In the genomic region with DNA sequence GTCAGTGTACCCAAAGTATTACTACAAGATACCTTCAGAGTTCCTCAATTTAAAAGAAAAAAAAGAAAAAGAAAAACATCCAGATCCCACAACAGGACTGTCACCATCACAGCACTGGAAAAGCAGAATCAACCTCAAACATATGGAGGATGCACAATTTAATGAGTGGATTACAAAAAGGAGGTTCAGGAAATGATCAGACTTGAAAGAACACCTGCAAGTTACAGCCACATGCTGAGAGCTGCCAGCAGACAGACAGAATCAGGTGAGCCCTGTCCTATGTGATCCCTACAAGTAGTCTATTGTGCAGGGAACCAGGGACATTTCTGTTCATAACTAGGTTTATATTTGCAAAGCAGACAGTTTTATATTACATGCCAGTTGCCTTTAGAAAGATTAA, we compare ENCODE assay signal across 10 mouse cellular contexts. TPM values are rescaled to one million over a fixed set of nuclear protein-coding genes. Genes with fewer than 3 reads are reported as not detected.
DNase-seq lines count a peak whose midpoint lies in the region; ATAC-seq and TF ChIP-seq lines count a peak whose summit lies in the region.
"Had no signal": no experiment of that assay in that cellular context is flagged by ENCODE, and none has a peak within 500 bp of the region (broad histone marks: within the 10 kb centered on the region; RNA-seq: fewer than 3 reads in every experiment).

No protein-coding gene starts in this region.

- no peak for ATAC-seq in forebrain, embryonic 12.5 days (ENCODE audit: low FRiP score)
- ATAC-seq in limb, embryonic 14.5 days (ENCODE audit: low FRiP score, low read depth), result no peak

- H3K36me3 ChIP-seq in forebrain, embryonic 12.5 days (replicated peaks), result peaks cover 7% of the 10 kb centered on the region; the same call in 1 of the 2 replicates
- no peaks in the 10 kb centered on the region for H3K36me3 ChIP-seq in limb, embryonic 14.5 days (ENCODE audit: control insufficient read depth, insufficient read depth, low read length)

- peak overlapping the region; percentile 64 for H3K4me3 ChIP-seq in layer of hippocampus, adult 2 months
- H3K4me3 ChIP-seq in forebrain, embryonic 12.5 days (replicated peaks), result peak overlapping the region; percentile 35
- no peak overlapping the region for H3K4me3 ChIP-seq in limb, embryonic 14.5 days (replicated peaks; ENCODE audit: low read length)

- no peaks in the 10 kb centered on the region for H3K9me3 ChIP-seq in forebrain, embryonic 12.5 days
- no peaks in the 10 kb centered on the region for H3K9me3 ChIP-seq in limb, embryonic 14.5 days (ENCODE audit: control insufficient read depth, low read length)

- no peak for TF ChIP-seq POLR2A in limb, embryonic 14.5 days (IDR thresholded peaks at IDR 0.05; ENCODE audit: borderline replicate concordance, extremely low read depth, insufficient read depth, insufficient read length)

- TF ChIP-seq CTCF in layer of hippocampus, adult 2 months (conservative IDR thresholded peaks at IDR 0.05), result no peak

- peak overlapping the region; percentile 79 for H3K4me2 ChIP-seq in forebrain, embryonic 12.5 days
- H3K4me2 ChIP-seq in limb, embryonic 14.5 days (replicated peaks; ENCODE audit: low read depth, low read length, severe bottlenecking), result 0 out of 2 replicates have a peak overlapping the region, but pooled peaks have one; percentile 4

- H3K27ac ChIP-seq in layer of hippocampus, adult 2 months, result peak overlapping the region; percentile 93
- H3K27ac ChIP-seq in forebrain, embryonic 12.5 days, result no peak overlapping the region
- no peak overlapping the region for H3K27ac ChIP-seq in limb, embryonic 14.5 days (replicated peaks; ENCODE audit: low read depth, low read length)
- H3K27ac ChIP-seq: liver, embryonic 14.5 days had no signal

- peak overlapping the region; percentile 27; the same call in 1 of the 2 replicates for H3K9ac ChIP-seq in forebrain, embryonic 12.5 days
- no peak overlapping the region for H3K9ac ChIP-seq in limb, embryonic 14.5 days (ENCODE audit: low read depth, low read length, severe bottlenecking)
- H3K9ac ChIP-seq: liver, embryonic 14.5 days had no signal

- no peaks in the 10 kb centered on the region for H3K27me3 ChIP-seq in forebrain, embryonic 12.5 days
- peaks cover 8% of the 10 kb centered on the region; the same call in 1 of the 2 replicates for H3K27me3 ChIP-seq in limb, embryonic 14.5 days (ENCODE audit: control insufficient read depth, insufficient read depth, low read length)

- no peak for DNase-seq in layer of hippocampus, adult 2 months (ENCODE audit: low spot score in 2 of 2)
- DNase-seq in layer of hippocampus, adult 9-10 months (ENCODE audit: low spot score), result no peak
- DNase-seq in limb, embryonic 14.5 days (ENCODE audit: low spot score), result no peak
- DNase-seq in thymus, adult 18-20 months, result peak; percentile 15 to 22
- no peak for DNase-seq in retina, postnatal 1 day
- DNase-seq in kidney, adult 18-20 months, result no peak
- DNase-seq in frontal cortex, postnatal 14 days (ENCODE audit: low spot score in 2 of 2), result no peak
- DNase-seq: heart, postnatal 14 days had no signal

- H3K4me1 ChIP-seq in forebrain, embryonic 12.5 days, result peaks cover 44% of the 10 kb centered on the region
- 0 out of 2 replicates have a peak, but pooled peaks cover 2% of the 10 kb centered on the region for H3K4me1 ChIP-seq in limb, embryonic 14.5 days (ENCODE audit: control insufficient read depth, insufficient read depth, low read length)

RNA-seq across cellular contexts. Expression of a gene that starts 3.3 kb away (rescaled TPM):
- total RNA-seq in layer of hippocampus, adult 2 months (2021), result 10 to 100 TPM; 21.1 to 21.4 TPM
- 17.3 and 18.4 TPM in 2 replicates for polyA plus RNA-seq in forebrain, embryonic 12.5 days (2016; fragmentation: Nextera tagmentation; extraction: Ambion mirVana)
- 0.69 and 1.1 TPM in 2 replicates for polyA plus RNA-seq in limb, embryonic 14.5 days (2012; rRNA removed)
- polyA plus RNA-seq in limb, embryonic 14.5 days (2014; fragmentation: Nextera tagmentation; extraction: Ambion mirVana), result 1.0 and 1.1 TPM in 2 replicates

Comparison
In these comparisons a context has a peak if more than half of its experiments do, and no peak if none do; other contexts are left out.
1. DNase-seq: peak in thymus, adult 18-20 months (2 of 2); none in layer of hippocampus, adult 2 months (0 of 2), layer of hippocampus, adult 9-10 months (single experiment), limb, embryonic 14.5 days (single experiment), retina, postnatal 1 day (single experiment), kidney, adult 18-20 months (single experiment) and frontal cortex, postnatal 14 days (0 of 2).